Mouse (Mus musculus) thymus, adult 18-20 months (tissue): ENCODE measurements around the gene Lck.

ENCODE experiments used
- DNase-seq, 2 experiments: peaks; one replicate each; pipeline ENCODE4 v3.0.0; 2022; ENCODE audit warnings: mixed read lengths in 2 of 2

The Lck gene

GRCm38 (mm10) chr4:129584884-129585608 is 11.6 kb upstream of the Lck start:
- DNase-seq: peak; percentile 78 to 82

GRCm38 (mm10) chr4:129584370-129584769 is 10.9 kb upstream of the Lck start:
- no peak for DNase-seq

GRCm38 (mm10) chr4:129582251-129582650 is 8.8 kb upstream of the Lck start:
- DNase-seq: no peak

- DNase-seq: peak; percentile 54 to 73
These were observed 6.9 kb upstream of the Lck start for GRCm38 (mm10) chr4:129580347-129580746.

GRCm38 (mm10) chr4:129578466-129578865 is 5.0 kb upstream of the Lck start, which contains the start of gene Fam167b:
TSS of gene Fam167b (minus strand) at chr4:129578549.
- no peak for DNase-seq

- no peak for DNase-seq
These were observed 4.2 kb upstream of the Lck start for GRCm38 (mm10) chr4:129577688-129578087.

- DNase-seq: peak; percentile 72 to 79
These were observed 3.5 kb upstream of the Lck start for GRCm38 (mm10) chr4:129576863-129577491.

GRCm38 (mm10) chr4:129575171-129575844 is 1.9 kb upstream of the Lck start:
- DNase-seq: peak; percentile 87 to 95

GRCm38 (mm10) chr4:129573093-129573370 is 409 bp downstream of the Lck start:
- peak in 1 of 2 experiments; percentile 42 for DNase-seq

- no peak for DNase-seq
These were observed 977 bp downstream of the Lck start for GRCm38 (mm10) chr4:129572236-129573092.

GRCm38 (mm10) chr4:129571551-129572084 is 1.8 kb downstream of the Lck start:
- peak in 1 of 2 experiments; percentile 34 for DNase-seq

GRCm38 (mm10) chr4:129570028-129570427 is 3.4 kb downstream of the Lck start:
- no peak for DNase-seq

GRCm38 (mm10) chr4:129568366-129568765 is 5.1 kb downstream of the Lck start:
- DNase-seq: no peak

- no peak for DNase-seq
These were observed 8.3 kb downstream of the Lck start for GRCm38 (mm10) chr4:129565139-129565538.

GRCm38 (mm10) chr4:129563718-129564117 is 9.7 kb downstream of the Lck start:
- DNase-seq: no peak

GRCm38 (mm10) chr4:129561184-129561583 is 12.3 kb downstream of the Lck start:
- no peak for DNase-seq

GRCm38 (mm10) chr4:129558321-129558955 is 15.0 kb downstream of the Lck start:
- peak; percentile 89 to 94 for DNase-seq

GRCm38 (mm10) chr4:129557256-129557808 is 16.1 kb downstream of the Lck start:
- peak in 1 of 2 experiments; percentile 32 for DNase-seq

- DNase-seq: peak; percentile 78 to 84
These were observed 16.8 kb downstream of the Lck start for GRCm38 (mm10) chr4:129556532-129557223.

GRCm38 (mm10) chr4:129555862-129556531 is 17.4 kb downstream of the Lck start:
- DNase-seq: peak in 1 of 2 experiments; percentile 31
